Mouse (Mus musculus) urinary bladder, postnatal 4 days (tissue): ENCODE data around the gene Zc3h7a.
"Not testable (repeated sequence)": the region's sequence is repeated elsewhere in the genome, so short reads cannot be mapped to it uniquely, and the experiment has no call there.

Source experiments
- DNase-seq, 2 experiments: peaks; one replicate each; pipeline ENCODE4 v3.0.0; 2021 to 2022; ENCODE audit warnings: low spot score in 2 of 2

Gene Zc3h7a

GRCm38 (mm10) chr16:11176208-11176883 lies at the start of gene Zc3h7a:
Zc3h7a (minus strand) TSS chr16:11176393.
- DNase-seq, result peak; percentile 87 to 92

GRCm38 (mm10) chr16:11217801-11218200 lies 41.6 kb upstream of the Zc3h7a start:
- no peak for DNase-seq

- no peak for DNase-seq
These were observed 27.6 kb upstream of the Zc3h7a start for GRCm38 (mm10) chr16:11203600-11204390.

DNA sequence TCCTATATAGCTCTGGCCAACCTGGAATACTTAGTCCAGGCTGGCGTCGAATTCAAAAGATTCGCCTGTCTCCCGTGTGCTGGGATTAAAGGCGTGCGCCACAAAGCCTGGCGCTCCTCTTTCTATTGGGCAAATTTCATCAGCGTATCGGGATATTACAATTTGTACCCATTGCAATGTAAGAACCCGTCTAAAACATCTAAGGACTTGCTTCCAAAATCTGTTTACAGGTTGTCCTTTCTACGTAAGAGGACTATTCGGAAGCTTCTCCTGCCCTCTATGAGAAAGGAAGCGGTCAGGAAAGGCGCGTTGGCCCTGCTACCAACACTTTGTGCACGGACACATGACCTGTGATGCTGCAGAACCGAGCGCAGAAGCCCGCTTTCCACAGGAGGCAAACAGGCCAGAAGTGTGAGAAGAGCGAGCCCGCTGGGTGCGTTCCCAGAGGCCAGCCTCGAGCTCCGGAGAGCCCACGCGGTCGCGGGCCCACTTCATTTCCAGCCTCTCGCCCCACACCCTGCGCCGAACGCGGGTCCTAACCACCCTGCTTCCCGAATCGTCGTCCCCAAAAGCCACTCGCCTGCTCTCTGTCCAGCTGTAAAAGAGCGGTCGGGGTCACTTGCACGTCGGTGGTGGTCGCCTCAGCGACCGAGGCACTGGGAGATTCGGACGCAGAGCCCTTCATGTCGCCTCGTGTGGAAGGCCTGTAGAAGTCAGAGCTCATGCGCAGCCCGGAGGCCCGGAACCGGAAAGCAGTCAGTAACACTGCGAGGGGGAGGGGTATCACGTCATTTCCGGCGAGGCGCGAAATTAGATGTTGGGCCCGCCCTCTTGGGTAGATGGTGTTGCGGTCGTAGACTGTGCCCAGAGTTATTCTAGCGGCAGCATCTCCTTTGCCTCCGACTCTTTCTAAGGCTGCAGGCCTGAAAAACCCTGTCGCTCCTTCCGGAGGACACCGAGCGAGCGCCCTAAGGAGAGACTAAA lies 26.7 kb upstream of the Zc3h7a start, which contains the start of gene Rsl1d1:
TSS of gene Rsl1d1 (minus strand) at position 761 of the 984 bp plus-strand sequence.
- peak; percentile 86 to 91 for DNase-seq

DNA sequence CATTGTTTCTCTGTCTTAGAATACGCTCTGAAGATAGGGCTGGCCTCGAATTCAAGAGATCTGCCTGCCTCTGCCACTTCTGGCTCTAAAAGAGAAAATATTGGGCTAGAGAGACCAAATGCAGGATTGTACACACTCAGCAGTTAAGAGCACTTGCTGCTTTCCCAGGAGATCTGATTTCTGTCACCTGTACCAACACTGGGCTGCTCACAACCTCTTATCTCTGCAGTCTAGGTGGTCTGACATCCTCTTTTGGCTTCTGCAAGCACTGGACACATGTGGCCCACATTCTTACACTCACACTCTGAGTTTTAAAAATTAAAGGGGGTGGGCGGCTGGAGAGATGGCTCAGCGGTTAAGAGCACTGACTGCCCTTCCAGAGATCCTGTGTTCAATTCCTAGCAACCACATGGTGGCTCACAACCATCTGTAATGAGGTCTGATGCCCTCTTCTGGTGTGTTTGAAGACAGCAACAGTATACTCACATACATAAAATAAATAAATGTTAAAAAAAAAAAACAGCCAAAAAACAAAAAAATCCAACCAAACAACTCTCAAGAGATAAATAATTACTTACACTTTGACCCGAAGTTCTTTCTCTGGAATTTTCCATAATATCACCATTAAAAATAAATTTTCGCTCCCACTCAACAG lies 25.7 kb upstream of the Zc3h7a start:
- no peak for DNase-seq

- no peak for DNase-seq
These were observed 24.1 kb upstream of the Zc3h7a start for GRCm38 (mm10) chr16:11200247-11200646.

GRCm38 (mm10) chr16:11198467-11198866 lies 22.3 kb upstream of the Zc3h7a start:
- DNase-seq, result no peak

DNA sequence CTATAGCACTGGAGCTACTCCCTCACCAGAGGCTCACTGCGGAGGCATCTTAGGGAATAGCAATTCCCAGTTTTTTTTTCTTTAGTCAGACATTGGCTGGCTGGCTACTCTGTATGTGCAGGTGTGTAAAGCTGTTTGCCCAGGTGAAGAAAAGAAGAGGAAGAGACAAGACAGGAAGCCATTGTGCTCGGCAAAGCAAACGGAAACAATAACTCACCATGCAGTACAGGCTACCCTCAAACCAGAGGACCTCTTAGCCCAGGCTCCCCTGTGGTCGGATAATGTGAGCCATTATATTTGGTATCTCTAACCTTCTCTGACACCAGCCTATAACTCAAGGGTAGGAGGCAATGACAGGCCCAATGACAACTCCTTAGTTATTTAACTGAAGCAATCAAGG lies 20.9 kb upstream of the Zc3h7a start:
- DNase-seq, result no peak

- no peak for DNase-seq
These were observed 17.0 kb upstream of the Zc3h7a start for GRCm38 (mm10) chr16:11193231-11193630.

DNA sequence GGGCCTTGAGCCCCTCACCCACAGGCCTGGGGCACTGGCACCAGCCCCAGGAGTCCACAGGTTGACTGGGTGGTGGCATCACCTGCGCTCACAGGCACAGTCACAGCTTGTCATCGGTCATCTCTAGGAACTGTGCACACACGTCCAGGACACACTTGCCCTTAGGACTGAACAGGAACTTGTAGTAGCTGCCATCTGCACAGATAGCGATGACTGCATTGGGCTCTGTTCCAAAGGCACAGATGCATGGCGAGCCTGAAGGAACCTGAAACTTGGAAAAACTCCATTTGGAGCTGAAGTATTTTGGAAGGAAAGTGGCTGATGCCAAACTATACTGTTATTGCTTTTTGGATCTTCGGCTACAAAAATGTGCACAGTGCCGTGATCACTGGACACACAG lies 14.0 kb upstream of the Zc3h7a start:
- DNase-seq, result no peak

GRCm38 (mm10) chr16:11177404-11177803 lies 1.2 kb upstream of the Zc3h7a start:
- DNase-seq, result no peak

- DNase-seq, result no peak
These were observed 671 bp upstream of the Zc3h7a start for GRCm38 (mm10) chr16:11176884-11177244.

DNA sequence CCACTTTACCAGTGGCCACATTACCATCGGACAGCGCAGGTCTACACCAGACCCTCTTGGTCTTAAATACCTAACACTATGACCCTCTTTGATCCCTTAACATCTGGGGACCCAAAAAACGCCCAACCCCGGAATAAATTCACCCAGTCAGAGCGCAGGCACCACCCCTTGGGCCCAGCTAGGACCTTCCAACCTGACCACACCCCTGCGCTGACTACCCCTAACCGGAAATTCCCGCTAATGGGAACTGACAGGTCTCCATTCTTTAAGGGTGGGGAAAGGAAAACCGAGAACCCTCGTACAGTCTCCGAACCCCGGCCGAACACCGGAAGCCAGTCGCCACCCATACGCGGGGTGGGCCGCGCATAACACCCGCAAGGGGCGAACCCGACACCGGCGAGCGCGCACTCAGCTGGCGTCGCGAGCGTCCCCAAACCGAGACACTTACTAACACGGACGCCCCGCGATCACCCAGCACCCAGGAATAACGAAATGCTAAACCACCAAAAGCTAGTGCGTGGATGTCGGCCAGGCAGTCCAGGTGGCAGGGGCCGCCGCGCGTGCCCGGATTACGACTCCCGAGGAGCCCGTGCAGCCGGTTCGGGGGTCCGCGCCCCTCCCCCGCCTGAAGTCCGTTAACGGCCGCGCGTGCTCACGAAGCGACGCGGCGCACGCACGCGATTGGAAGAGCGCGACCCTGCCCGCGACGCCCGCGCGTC lies 545 bp downstream of the Zc3h7a start:
- peak in 1 of 2 experiments; percentile 48 for DNase-seq

- DNase-seq, result no peak
These were observed 1.1 kb downstream of the Zc3h7a start for GRCm38 (mm10) chr16:11175100-11175488.

DNA sequence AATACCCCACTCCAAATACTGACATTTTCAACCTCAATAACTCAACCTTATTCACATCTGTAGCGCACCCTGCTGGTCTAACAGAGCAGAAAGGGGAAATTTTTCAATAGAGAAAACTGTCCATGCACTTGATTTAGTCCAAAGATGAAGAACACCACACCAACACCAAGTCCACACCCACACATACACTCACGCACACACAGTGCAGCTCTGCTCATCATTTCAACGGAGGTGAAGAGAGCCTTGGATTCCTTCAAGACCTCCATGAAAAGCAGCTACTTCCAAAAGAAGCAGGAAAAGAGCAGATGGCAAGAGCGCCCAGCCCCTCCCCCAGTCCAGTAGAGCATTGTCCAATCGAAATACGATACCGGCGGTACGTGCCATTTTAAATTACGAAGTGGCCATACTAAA lies 1.5 kb downstream of the Zc3h7a start:
- peak in 1 of 2 experiments; percentile 24 for DNase-seq

- no peak for DNase-seq
These were observed 4.5 kb downstream of the Zc3h7a start for GRCm38 (mm10) chr16:11171679-11172078.

- DNase-seq, result no peak
These were observed 9.8 kb downstream of the Zc3h7a start for GRCm38 (mm10) chr16:11166431-11166830.

- DNase-seq, result no peak
These were observed 11.4 kb downstream of the Zc3h7a start for GRCm38 (mm10) chr16:11164695-11165255.

DNA sequence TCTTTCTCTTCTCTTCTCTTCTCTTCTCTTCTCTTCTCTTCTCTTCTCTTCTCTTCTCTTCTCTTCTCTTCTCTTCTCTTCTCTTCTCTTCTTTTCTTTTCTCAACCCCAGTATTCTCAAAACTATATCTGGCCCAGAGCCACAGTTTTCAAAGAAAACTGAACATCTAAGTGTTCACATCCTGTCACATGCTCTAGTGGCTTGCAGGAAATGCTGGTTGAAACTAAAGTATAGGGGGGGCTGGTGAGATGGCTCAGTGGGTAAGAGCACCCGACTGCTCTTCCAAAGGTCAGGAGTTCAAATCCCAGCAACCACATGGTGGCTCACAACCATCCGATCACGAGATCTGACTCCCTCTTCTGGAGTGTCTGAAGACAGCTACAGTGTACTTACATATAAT lies 18.5 kb downstream of the Zc3h7a start:
- not testable (repeated sequence) for DNase-seq

DNA sequence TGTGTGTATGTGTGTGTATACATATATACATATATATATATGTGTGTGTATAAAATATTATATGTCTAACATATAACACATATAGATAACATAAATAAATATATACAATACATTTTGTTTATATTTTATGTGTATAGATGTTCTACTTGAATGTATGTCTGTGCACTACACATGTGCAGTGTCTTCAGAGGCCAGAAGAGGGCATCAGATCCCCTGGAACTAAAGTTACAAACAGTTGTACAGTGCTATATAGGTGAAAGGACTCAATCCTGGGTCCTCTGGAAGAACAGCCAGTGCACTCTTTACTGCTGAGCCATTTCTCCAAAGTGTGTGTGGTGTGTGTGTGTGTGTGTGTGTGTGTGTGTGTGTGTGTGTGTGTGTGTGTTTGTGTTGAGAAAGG lies 21.7 kb downstream of the Zc3h7a start:
- no peak for DNase-seq
